In the genomic region with DNA sequence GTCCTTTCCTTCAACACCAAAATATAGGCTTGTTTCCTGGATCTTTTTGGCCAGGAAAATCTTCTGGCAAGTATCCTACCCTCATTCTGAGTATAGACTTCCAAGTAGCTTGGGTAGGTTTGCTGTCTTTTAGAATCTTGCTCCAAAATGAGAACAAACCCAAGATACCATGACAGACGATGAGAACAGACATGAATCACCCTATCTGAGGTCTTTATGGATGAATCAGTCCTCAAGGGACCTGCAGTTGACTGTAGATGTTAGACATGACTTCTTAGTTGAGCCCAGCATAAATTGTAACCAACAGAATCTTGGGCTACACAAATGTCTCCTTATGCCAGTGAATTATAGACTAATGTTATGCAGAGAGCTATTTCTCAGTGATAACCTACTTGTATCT, we compare ENCODE assay signal across 25 mouse cellular contexts.
A peak's percentile ranks its signal among the peaks of the same experiment; 100 is the strongest.
DNase-seq lines count a peak whose midpoint lies in the region; ATAC-seq and TF ChIP-seq lines count a peak whose summit lies in the region.
"Had no signal": no experiment of that assay in that cellular context is flagged by ENCODE, and none has a peak within 500 bp of the region (broad histone marks: within the 10 kb centered on the region; RNA-seq: fewer than 3 reads in every experiment).

No protein-coding gene starts in this region.

- no peak overlapping the region for H3K4me3 ChIP-seq in embryonic fibroblast, embryonic 13.5 days (ENCODE audit: insufficient read depth, low read length)
- H3K4me3 ChIP-seq in forebrain, embryonic 11.5 days (ENCODE audit: low read depth, low read length) = no peak overlapping the region
- H3K4me3 ChIP-seq: embryonic facial prominence, embryonic 10.5 days; embryonic facial prominence, embryonic 12.5 days; erythroblast, embryonic 14.5 days; forebrain, embryonic 10.5 days; forebrain, embryonic 13.5 days; forebrain, embryonic 15.5 days had no signal

- intact Hi-C loops in gastrocnemius, postnatal 36 days (cut with DNase I) = loop anchor here (10.0 kb wide), 1 partner anchor 734 kb away; no protein-coding TSS in a partner anchor

- no peaks in the 10 kb centered on the region for H3K36me3 ChIP-seq in forebrain, embryonic 11.5 days (ENCODE audit: control insufficient read depth, insufficient read depth, low read length)
- H3K36me3 ChIP-seq: embryonic facial prominence, embryonic 10.5 days; embryonic facial prominence, embryonic 12.5 days; forebrain, embryonic 10.5 days; forebrain, embryonic 15.5 days; G1E had no signal

- no peak for TF ChIP-seq POLR2A in embryonic fibroblast, embryonic 13.5 days (IDR thresholded peaks at IDR 0.05; ENCODE audit: low read depth, low read length)

- peak overlapping the region; percentile 65 for H3K27ac ChIP-seq in embryonic fibroblast, embryonic 13.5 days (ENCODE audit: insufficient read depth, low read length)
- no peak overlapping the region for H3K27ac ChIP-seq in forebrain, embryonic 11.5 days (ENCODE audit: low read depth, low read length)
- H3K27ac ChIP-seq: embryonic facial prominence, embryonic 10.5 days; embryonic facial prominence, embryonic 12.5 days; forebrain, embryonic 10.5 days; forebrain, embryonic 13.5 days; forebrain, embryonic 15.5 days had no signal

- WGBS in forebrain, embryonic 11.5 days = 83% methylated on average over 1 of the region's 1 CpGs

- H3K4me1 ChIP-seq in embryonic fibroblast, embryonic 13.5 days (ENCODE audit: control insufficient read depth, insufficient read depth, low read length) = peaks cover 2% of the 10 kb centered on the region
- no peaks in the 10 kb centered on the region for H3K4me1 ChIP-seq in forebrain, embryonic 11.5 days (replicated peaks; ENCODE audit: control insufficient read depth, insufficient read depth, low read length)
- H3K4me1 ChIP-seq: forebrain, embryonic 10.5 days; forebrain, embryonic 13.5 days; forebrain, embryonic 15.5 days had no signal

- no peak overlapping the region for H3K9ac ChIP-seq in forebrain, embryonic 11.5 days (ENCODE audit: low read length)
- H3K9ac ChIP-seq: embryonic facial prominence, embryonic 12.5 days; forebrain, embryonic 13.5 days; forebrain, embryonic 15.5 days; forebrain, postnatal 0 days had no signal

- TF ChIP-seq CTCF in embryonic fibroblast, embryonic 13.5 days (IDR thresholded peaks at IDR 0.05; ENCODE audit: borderline replicate concordance, insufficient read depth, low read length) = no peak

- no peak for ATAC-seq in forebrain, embryonic 11.5 days (replicated peaks; ENCODE audit: low FRiP score)
- ATAC-seq: activated CD4-positive, CD25-positive, alpha-beta regulatory T cell, adult 4 months; CD4-positive, CD25-positive, alpha-beta regulatory T cell, adult 4 months; forebrain, embryonic 13.5 days; forebrain, embryonic 15.5 days; forebrain, postnatal 0 days had no signal

- DNase-seq in 3T3-L1 (ENCODE audit: low read depth, low spot score) = peak; percentile 90
- DNase-seq in NIH3T3 (ENCODE audit: low read depth) = peak; percentile 77
- no peak for DNase-seq in forebrain, embryonic 11.5 days (ENCODE audit: low spot score)
- DNase-seq in gastrocnemius, postnatal 36 days = no peak
- no peak for DNase-seq in kidney, adult 11 months
- DNase-seq in cerebellum, adult 11 months = no peak
- DNase-seq: adrenal gland, adult 8-10 months; adrenal gland, postnatal 14 days; adrenal gland, postnatal 36 days; cerebellum, adult 18-20 months; cerebellum, adult 8-10 months; cerebellum, adult 9-11 months; cerebellum, postnatal 25 days; forebrain, postnatal 0 days had no signal

- no peaks in the 10 kb centered on the region for H3K27me3 ChIP-seq in forebrain, embryonic 11.5 days (ENCODE audit: control insufficient read depth, insufficient read depth, low read length)
- H3K27me3 ChIP-seq: CH12.LX; embryonic facial prominence, embryonic 12.5 days; forebrain, embryonic 13.5 days; forebrain, embryonic 15.5 days had no signal

- H3K4me2 ChIP-seq in forebrain, embryonic 11.5 days (ENCODE audit: low read depth, low read length, severe bottlenecking) = no peak overlapping the region
- H3K4me2 ChIP-seq: embryonic facial prominence, embryonic 12.5 days; forebrain, embryonic 13.5 days; forebrain, embryonic 15.5 days had no signal

- H3K9me3 ChIP-seq in forebrain, embryonic 11.5 days (ENCODE audit: control insufficient read depth, low read length) = no peaks in the 10 kb centered on the region; the same call in 1 of the 2 replicates
- H3K9me3 ChIP-seq: embryonic facial prominence, embryonic 10.5 days; forebrain, embryonic 13.5 days; forebrain, embryonic 15.5 days had no signal

Comparison
In these comparisons a context has a peak if more than half of its experiments do, and no peak if none do; other contexts are left out.
1. DNase-seq: peak in 3T3-L1 (single experiment) and NIH3T3 (single experiment); none in forebrain, embryonic 11.5 days (single experiment), gastrocnemius, postnatal 36 days (0 of 2), kidney, adult 11 months (single experiment) and cerebellum, adult 11 months (single experiment).